ENCODE assay signal across 8 mouse cellular contexts in genomic region chr4:35225734-35226495, GRCm38 (mm10). TPM values are rescaled to one million over a fixed set of nuclear protein-coding genes. Genes with fewer than 3 reads are reported as not detected.
DNase-seq lines count a peak whose midpoint lies in the region; ATAC-seq and TF ChIP-seq lines count a peak whose summit lies in the region.

C9orf72 (minus strand) TSS chr4:35226175.

- no peaks in the 10 kb centered on the region for H3K9me3 ChIP-seq in kidney, embryonic 14.5 days (ENCODE audit: control insufficient read depth, low read length)
- H3K9me3 ChIP-seq in limb, embryonic 15.5 days, result no peaks in the 10 kb centered on the region

- peak within 1 kb of the TSS; percentile 89 for H3K4me3 ChIP-seq in bone marrow macrophage, adult 2 months (ENCODE audit: insufficient read depth, low read length)
- peak within 1 kb of the TSS; percentile 68 for H3K4me3 ChIP-seq in embryonic fibroblast, embryonic 13.5 days (ENCODE audit: insufficient read depth, low read length)
- peak within 1 kb of the TSS; percentile 84 for H3K4me3 ChIP-seq in kidney, embryonic 14.5 days (ENCODE audit: low read length)
- H3K4me3 ChIP-seq in limb, embryonic 15.5 days, result peak within 1 kb of the TSS; percentile 81

- WGBS in kidney, embryonic 14.5 days, result under 1% methylated on average over 51 of the region's 51 CpGs
- WGBS in limb, embryonic 15.5 days, result under 1% methylated on average over 44 of the region's 51 CpGs

- H3K4me2 ChIP-seq in kidney, embryonic 14.5 days (replicated peaks; ENCODE audit: low read depth, low read length), result peak within 1 kb of the TSS; percentile 89
- H3K4me2 ChIP-seq in limb, embryonic 15.5 days, result peak within 1 kb of the TSS; percentile 78

- no peaks in the 10 kb centered on the region for H3K36me3 ChIP-seq in kidney, embryonic 14.5 days (ENCODE audit: control insufficient read depth, insufficient read depth, low read length)
- no peaks in the 10 kb centered on the region for H3K36me3 ChIP-seq in limb, embryonic 15.5 days

- peaks cover 25% of the 10 kb centered on the region for H3K4me1 ChIP-seq in bone marrow macrophage, adult 2 months (ENCODE audit: control insufficient read depth, insufficient read depth, low read length)
- H3K4me1 ChIP-seq in embryonic fibroblast, embryonic 13.5 days (ENCODE audit: control insufficient read depth, insufficient read depth, low read length), result peaks cover 3% of the 10 kb centered on the region
- H3K4me1 ChIP-seq in kidney, embryonic 14.5 days (ENCODE audit: control insufficient read depth, insufficient read depth, low read length), result no peaks in the 10 kb centered on the region
- 0 out of 2 replicates have a peak, but pooled peaks cover 2% of the 10 kb centered on the region for H3K4me1 ChIP-seq in limb, embryonic 15.5 days

- no peak for TF ChIP-seq CTCF in bone marrow macrophage, adult 2 months (IDR thresholded peaks at IDR 0.05; ENCODE audit: low read depth, low read length)
- no peak for TF ChIP-seq CTCF in embryonic fibroblast, embryonic 13.5 days (IDR thresholded peaks at IDR 0.05; ENCODE audit: borderline replicate concordance, insufficient read depth, low read length)

- H3K27ac ChIP-seq in bone marrow macrophage, adult 2 months (ENCODE audit: insufficient read depth, low read depth, low read length), result peak within 1 kb of the TSS; percentile 71
- H3K27ac ChIP-seq in embryonic fibroblast, embryonic 13.5 days (ENCODE audit: insufficient read depth, low read length), result peak within 1 kb of the TSS; percentile 63
- H3K27ac ChIP-seq in kidney, embryonic 14.5 days (ENCODE audit: low read depth, low read length), result no peak within 1 kb of the TSS
- peak within 1 kb of the TSS; percentile 77 for H3K27ac ChIP-seq in limb, embryonic 15.5 days

- H3K9ac ChIP-seq in kidney, embryonic 14.5 days (ENCODE audit: low read depth, low read length), result peak within 1 kb of the TSS; percentile 78
- peak within 1 kb of the TSS; percentile 80 for H3K9ac ChIP-seq in limb, embryonic 15.5 days

- TF ChIP-seq POLR2A in bone marrow macrophage, adult 2 months (IDR thresholded peaks at IDR 0.05; ENCODE audit: borderline replicate concordance, low read depth, low read length), result no peak
- TF ChIP-seq POLR2A in embryonic fibroblast, embryonic 13.5 days (IDR thresholded peaks at IDR 0.05; ENCODE audit: low read depth, low read length), result peak; percentile 79

- no peaks in the 10 kb centered on the region for H3K27me3 ChIP-seq in kidney, embryonic 14.5 days (ENCODE audit: control insufficient read depth, insufficient read depth, low read length)
- H3K27me3 ChIP-seq in limb, embryonic 15.5 days, result no peaks in the 10 kb centered on the region

- DNase-seq in A20 (ENCODE audit: low read depth, low spot score), result peak; percentile 97
- DNase-seq in heart, adult 9 months (ENCODE audit: low spot score in 2 of 2), result peak; percentile 93 to 97
- peak; percentile 88 to 95 for DNase-seq in monocyte, adult 2 months (ENCODE audit: low read depth in 1 of 2, low spot score in 2 of 2)
- peak; percentile 91 to 94 for DNase-seq in spleen, postnatal 36 days (ENCODE audit: low spot score in 2 of 2)

- peak; percentile 98 for ATAC-seq in kidney, embryonic 14.5 days (ENCODE audit: low FRiP score, low TSS enrichment)
- peak; percentile 97 for ATAC-seq in limb, embryonic 15.5 days (ENCODE audit: insufficient number of reproducible peaks, low FRiP score, low TSS enrichment, low read depth)

RNA-seq across cellular contexts. Expression of gene C9orf72, which starts in this region (rescaled TPM):
- polyA plus RNA-seq in bone marrow macrophage, adult 2 months (2012; ENCODE audit: insufficient read depth, insufficient read length, missing spikeins), result 35.7 and 42.2 TPM in 2 replicates
- 18.4 and 22.2 TPM in 2 replicates for polyA plus RNA-seq in embryonic fibroblast, embryonic 13.5 days (2011; ENCODE audit: insufficient read length, low read depth, missing spikeins)
- polyA plus RNA-seq in kidney, embryonic 14.5 days (2014; fragmentation: Nextera tagmentation; extraction: Ambion mirVana), result 9.9 and 13.8 TPM in 2 replicates
- polyA plus RNA-seq in limb, embryonic 15.5 days (2015; fragmentation: Nextera tagmentation; extraction: Ambion mirVana), result 9.4 and 9.8 TPM in 2 replicates
